Mouse (Mus musculus): ENCODE results near the gene Pde7b.

The Pde7b gene

DNA sequence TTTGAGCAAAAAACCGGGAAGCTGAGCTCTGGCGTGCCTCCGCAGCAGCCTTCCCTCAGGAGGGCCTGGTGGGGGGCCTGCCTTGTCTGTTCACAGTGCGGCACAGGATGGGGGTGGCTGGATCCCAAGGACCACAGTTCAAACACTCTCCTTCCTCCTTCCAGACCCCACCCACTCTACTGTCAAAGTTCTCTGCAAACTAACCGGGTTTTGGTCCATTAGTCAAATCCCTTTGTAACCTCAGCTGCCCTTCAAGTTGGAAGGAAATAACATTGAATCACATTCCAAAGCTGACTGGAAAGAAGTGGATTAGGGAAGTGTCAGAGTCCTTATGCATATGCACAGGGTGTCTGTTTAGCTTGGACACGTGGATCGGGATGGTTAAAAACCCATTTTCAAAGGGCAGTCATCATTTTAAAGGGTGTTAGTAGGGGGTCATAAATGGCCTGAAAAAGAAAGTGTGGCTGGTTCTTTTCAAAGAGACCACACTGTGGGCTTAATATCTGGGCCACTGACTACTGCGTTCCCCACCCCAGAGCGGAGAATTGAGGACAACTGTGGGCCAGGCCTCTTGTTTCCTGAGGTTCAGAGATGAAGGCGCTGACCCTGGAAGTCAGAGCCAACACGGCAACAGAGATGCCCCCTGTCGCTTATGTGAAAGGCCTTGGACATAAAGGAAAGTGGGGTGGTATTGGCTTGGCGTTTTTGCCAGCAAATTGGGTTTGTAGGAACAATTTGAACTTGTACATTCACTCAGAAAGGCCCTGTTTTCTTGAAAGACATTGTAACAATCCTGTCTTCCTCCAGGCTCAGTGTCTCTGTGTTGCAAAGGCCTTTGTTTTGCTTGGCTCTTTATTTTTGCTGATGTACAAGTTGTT, 175.8 kb downstream of the Pde7b start:
- DNase-seq (ENCODE audit: low read depth, low spot score), result no peak

DNA sequence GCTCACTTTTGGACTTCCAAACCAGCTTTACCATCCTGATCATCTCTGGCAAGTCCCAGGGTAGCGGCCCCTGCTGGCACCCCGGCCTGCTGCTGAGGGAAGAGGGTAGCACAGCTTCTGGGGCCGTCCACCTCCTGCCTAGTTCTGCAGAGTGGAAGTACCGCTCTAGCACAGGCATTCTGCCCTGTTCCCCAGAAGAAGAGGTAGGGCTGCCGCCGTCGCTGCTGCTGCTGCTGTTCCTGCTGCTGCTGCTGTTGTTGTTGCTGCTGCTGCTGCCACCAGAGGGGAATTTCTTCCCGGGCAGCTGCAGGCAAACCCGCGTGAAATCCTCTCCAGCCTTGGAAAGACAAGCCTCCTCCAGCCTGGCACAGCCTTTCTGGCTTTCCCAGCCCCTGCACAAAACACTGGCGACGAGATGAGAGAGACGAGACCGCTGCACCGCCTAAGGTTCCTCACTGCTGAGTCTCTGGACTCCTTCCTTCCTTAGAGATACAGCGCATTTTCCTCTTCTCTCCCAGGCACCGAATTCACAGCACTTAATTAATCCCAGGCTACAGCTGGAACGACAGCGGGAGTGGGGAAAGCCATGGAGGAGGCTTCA, 176.8 kb downstream of the Pde7b start:
- DNase-seq (ENCODE audit: low read depth, low spot score), result no peak

DNA sequence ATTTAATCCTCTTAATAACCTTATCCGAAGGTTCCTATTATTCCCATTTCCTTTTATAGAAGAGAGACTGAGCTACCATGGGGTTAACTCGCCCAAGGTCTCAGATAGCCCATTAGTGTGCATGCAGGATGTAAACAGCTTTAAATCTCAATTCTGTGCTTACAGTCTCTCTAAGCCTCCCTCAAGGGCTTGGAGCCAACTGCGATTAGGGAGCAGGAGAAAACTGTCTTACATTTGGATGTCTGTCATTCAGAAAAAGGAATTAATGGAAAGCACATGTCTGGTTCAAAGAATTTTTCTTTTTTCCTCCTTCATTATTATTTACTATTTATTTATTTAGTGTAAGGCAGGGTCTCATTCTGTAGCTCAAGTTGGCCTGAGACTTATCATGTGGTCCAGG, 181.8 kb downstream of the Pde7b start:
- DNase-seq (ENCODE audit: low read depth, low spot score), result no peak

DNA sequence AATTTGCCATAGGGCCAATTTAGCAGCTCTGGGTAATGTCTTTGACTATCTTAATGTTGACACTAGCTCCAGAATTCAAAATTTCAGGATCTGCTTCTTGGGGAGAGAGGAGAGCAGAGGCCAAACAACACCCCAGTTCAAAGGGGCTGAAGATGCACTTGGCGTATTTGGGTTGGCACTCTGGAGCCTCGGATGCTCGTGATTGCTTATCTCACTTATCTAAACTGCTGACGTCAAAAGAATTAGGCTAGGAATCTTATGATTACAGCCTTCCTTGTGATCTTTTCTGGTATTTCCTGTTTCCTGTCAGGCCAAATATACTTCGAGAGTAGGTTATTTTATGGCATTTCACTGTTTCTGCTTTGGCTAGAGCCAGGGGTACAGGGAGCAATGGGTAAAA, 191.1 kb downstream of the Pde7b start:
- no peak for DNase-seq (ENCODE audit: low read depth, low spot score)

DNA sequence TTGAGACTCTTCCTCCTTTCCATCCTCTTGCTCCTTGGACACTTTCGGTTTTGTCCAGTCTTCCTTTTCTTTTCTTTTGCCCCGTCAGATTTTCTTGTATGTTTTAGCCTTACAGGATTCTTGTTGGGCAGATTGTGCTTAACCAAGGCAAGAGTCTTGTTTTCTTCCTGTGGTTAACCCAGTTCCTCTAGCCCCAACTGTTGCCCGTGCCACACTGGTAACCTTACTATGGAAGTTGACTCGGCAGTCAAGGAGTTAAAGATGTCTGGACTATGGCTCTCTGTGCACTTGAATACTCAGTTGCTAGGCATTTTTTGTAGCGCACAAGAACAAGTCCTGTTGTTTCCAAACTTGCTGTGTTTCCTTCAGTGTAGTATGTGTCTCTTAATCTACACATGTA, 193.0 kb downstream of the Pde7b start:
- DNase-seq (ENCODE audit: low read depth, low spot score), result no peak

DNA sequence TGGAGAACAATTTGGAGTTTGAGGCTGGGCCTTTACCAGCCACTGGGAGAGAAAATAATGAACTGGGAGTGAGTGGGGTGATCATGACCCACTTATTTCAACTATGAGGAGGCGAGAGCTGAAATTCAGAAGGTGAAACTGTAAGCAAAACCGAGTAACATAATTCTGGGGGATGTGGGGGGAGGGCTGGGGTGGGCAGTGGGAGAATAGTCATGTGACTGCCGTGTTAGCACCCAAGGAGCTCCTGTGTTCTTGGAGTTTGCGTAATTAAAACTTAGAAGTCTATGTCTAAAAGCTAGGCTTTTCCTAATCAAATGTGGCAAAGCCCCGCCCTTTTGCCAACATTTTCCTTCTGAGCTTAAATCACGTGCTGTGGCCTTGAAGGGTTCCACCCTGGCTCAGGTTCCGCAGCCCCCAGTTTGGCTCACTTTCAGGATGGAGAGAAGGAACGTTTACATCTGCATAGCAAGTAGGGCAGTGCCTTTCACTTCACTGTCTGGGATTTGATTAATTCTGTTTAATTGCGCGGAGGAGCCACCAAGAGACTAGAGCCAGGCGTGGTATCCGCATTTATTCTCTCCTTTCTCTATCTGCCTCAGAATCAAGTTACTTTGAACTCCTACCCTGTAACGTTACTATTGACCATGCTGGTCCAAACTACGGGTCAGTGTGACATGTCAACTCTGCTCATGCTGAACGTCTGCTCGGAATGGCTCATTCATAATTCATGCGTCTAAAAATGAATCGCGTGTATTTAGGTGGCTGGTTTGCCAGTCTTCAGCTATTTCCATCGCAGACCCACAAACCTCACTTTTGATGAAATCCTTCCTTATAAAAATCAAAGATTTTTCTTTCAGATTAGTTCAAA, 196.1 kb downstream of the Pde7b start:
- DNase-seq (ENCODE audit: low read depth, low spot score), result no peak

DNA sequence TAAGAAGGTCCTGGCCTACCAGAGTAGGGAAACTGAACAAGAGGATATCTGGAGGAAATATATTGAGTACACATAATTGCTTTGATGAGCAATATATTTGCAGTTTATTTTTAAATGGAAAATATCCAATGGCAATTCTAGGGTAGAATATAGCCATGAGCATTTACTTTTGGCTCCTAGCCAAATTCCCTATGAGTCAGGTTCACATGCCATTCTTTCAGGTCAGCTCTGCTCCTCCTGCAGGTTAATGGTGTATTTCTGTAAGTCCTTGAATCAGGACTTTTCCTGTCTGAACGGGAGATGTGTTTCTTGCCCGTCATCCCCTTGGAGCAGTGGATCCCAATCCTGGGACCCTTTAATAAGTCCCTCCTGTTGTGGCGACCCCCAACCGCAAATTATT, 197.1 kb downstream of the Pde7b start:
- DNase-seq (ENCODE audit: low read depth, low spot score), result no peak

DNA sequence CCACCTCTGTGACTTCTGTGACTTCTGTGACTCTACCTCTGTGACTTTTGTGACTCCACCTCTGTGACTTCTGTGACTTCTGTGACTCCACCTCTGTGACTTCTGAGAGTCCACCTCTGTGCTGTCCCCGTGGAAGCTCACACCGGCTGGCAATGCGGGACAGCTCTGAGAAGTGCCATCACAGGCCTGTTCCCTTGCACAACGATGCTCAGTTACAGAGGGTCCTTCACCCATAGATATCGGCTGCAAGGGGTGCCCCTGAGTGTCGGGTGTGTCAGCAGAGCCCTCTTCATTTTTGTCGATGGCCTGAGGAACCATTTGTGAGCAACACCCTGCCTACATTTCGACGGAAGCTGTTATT, 206.4 kb downstream of the Pde7b start:
- no peak for DNase-seq (ENCODE audit: low read depth, low spot score)

DNA sequence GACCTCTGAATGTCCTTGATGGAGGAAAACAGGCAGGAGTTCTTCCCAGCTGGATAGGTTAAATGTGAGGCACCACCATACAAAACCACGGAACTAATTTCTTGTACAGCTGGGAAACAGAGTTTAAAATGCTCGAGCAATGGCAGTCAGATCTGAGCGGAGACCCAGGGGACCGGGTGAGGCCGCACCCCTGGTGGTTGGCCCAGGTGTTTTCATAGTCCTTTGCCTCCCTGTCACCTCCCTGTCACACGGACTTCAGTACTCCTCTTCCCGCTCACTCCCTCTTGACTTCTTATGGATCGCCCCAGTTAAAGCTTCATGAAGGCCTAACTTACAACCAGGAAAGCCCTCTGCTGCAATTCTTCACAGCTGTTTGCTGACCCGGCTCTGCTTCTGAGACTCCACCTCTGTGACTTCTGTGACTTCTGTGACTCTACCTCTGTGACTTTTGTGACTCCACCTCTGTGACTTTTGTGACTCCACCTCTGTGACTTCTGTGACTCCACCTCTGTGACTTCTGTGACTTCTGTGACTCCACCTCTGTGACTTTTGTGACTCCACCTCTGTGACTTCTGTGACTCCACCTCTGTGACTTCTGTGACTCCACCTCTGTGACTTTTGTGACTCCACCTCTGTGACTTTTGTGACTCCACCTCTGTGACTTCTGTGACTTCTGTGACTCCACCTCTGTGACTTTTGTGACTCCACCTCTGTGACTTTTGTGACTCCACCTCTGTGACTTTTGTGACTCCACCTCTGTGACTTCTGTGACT, 206.9 kb downstream of the Pde7b start:
- DNase-seq (ENCODE audit: low read depth, low spot score), result peak; percentile 7

DNA sequence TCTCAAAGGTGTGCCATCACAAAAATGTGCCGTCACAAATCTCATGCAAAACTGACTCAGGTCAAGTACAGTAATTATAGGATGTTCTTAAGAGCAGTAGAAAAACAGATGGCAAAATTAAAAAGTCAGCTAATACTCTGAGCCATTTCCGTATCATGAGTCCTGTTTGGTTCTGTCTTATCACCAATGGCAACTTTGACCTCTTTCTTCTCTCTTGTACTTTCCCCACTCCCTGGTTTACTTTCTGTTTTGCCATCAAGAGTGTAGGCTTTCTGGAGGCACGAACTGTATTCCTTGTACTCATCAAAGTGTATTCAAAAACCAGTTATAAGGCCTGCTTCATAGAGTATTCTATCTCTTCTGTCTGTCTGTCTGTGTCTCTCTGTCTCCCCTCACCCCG, 211.0 kb downstream of the Pde7b start:
- DNase-seq (ENCODE audit: low read depth, low spot score), result no peak

DNA sequence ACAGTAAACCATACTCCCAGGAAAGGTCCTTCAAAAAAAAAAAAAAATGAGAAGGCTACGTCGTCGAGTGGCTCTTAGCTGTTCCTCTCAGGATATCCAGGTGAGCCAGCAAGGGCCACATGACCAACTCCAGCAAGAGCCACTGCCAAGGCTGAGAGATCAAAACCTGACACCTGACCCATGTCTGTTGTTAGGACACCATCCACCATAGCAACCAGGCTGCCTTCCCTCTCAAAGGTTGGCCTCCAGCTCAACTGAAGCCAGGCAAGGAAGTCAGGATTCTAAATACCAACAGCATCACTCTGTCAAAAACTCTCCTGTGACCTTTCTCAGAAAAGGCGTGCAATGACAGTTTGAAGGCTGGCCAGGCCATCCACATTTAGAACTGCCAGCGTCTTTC, 211.4 kb downstream of the Pde7b start:
- DNase-seq (ENCODE audit: low read depth, low spot score), result no peak

DNA sequence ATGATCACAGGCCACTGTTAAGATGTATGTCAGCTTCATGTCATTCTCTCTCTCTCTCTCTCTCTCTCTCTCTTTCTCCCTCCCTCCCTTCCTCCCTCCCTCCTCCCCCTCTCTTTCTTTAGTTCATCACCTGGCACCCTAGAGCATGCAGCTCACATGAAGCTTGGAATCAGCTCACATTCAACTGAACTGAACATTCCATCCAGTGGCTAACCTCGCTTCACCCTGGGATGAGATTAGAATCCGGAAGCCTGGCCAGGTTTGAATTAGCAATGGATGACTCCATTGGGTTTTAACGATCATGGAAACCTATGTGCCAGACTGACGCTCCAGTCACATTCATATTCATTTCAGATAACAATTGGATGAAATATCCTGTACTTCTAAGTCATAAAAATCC, 215.1 kb downstream of the Pde7b start:
- DNase-seq (ENCODE audit: low read depth, low spot score), result no peak

DNA sequence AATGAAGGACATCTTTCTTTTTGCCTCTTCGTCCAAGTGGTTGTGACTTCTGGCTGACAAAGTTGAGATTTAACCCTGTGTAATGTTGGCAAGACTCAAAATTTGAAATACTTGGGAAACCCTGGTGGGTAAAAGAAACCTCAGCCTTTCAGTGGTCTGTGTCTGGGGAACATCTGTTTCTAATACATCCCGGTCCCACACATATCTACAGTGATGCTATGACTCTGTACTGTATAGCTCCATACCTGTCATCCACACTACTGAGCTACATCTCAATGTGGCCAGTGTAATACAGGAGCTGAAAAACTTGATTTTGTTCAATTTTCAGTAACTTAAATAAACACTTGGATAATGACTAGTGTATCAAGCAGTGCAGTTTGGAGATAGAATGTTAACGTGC, 216.4 kb downstream of the Pde7b start:
- DNase-seq (ENCODE audit: low read depth, low spot score), result no peak

DNA sequence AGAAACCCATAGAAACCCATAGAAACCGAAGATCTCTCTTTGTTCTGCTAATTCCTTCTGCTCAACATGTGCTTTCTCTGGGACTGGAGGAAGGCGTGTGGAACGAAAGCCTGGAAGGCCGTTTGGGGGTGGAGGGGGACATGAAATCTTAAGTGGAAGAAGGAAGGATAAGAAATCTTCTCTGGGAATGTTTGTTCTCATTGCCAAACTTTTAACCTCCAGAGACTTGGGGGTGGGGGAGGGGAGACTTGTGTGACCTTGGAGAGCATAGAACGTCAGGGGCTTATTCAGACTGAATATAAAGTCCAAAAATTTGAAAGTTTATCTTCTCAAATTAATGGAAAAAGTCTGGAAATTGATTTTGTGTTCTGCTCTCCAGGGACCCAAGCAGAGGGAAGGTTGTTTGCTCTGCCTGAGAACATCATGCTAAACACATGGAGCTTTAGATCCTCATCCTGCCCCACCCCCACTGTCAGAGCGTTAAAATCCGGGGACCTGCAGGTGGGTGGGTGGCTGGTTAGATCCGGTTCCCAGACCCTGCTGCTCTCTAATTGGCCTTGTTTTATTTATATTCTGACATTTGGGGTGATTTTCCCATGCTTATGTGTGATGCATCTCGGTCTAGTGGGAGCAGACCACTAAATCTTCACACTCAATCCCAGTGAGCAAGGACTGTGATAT, 217.0 kb downstream of the Pde7b start:
- no peak for DNase-seq (ENCODE audit: low read depth, low spot score)

DNA sequence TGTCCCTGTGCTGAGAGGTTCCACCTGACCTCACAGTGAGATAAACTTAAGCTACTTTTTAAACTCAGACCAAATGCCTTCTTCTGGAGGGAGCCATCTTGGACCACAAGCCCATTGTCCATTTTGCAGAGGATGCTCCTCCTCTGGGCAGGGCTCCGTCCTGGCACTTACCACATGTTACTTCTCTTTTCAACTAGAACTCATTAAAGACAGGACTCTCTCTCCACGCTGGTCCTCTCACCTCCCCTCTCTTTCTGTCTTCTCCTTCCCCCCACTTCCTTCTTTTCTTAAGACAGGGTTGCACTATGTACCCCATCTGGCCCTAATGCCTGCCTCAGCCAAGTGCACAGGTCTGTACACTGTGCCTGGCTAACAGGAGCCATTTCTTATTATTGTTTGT, 217.8 kb downstream of the Pde7b start:
- no peak for DNase-seq (ENCODE audit: low read depth, low spot score)

DNA sequence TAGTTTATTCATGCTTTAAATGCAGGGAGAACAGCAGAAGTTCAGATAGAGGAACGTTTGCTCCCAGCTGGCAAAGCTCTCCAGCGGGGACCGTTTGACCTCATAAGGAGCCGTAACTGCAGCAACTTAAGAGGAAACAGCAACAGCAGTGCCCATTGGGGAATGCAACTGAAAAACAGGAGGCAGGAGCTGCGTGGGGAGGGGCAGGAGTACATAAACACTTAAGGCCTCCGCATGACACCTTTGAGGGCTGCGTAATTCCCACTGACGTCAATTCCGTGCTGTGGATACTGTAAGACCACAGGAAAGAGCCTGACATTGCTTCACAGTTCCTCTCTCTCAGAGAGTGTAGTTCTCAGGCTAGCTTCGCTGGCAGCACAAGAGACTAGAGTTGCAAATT, 219.4 kb downstream of the Pde7b start:
- DNase-seq (ENCODE audit: low read depth, low spot score), result no peak

DNA sequence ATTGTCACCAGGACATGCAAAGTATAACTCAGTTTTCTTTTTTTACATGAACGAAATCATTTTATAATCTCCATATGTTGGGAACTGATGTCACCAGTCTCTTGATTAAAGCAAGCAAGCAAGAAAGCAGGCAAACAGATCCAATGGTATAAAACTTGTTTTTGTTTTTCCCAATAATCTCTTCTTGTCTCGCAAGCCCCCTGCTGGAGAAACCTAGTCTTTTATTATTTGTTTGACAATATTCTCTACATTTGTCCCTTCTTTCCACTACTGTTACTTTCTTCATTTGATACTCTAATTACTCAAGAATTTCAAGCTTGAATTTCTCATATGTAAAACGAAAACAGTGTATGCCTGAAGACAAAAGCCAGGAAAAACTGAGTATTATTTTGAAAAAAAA, 220.1 kb downstream of the Pde7b start:
- no peak for DNase-seq (ENCODE audit: low read depth, low spot score)

DNA sequence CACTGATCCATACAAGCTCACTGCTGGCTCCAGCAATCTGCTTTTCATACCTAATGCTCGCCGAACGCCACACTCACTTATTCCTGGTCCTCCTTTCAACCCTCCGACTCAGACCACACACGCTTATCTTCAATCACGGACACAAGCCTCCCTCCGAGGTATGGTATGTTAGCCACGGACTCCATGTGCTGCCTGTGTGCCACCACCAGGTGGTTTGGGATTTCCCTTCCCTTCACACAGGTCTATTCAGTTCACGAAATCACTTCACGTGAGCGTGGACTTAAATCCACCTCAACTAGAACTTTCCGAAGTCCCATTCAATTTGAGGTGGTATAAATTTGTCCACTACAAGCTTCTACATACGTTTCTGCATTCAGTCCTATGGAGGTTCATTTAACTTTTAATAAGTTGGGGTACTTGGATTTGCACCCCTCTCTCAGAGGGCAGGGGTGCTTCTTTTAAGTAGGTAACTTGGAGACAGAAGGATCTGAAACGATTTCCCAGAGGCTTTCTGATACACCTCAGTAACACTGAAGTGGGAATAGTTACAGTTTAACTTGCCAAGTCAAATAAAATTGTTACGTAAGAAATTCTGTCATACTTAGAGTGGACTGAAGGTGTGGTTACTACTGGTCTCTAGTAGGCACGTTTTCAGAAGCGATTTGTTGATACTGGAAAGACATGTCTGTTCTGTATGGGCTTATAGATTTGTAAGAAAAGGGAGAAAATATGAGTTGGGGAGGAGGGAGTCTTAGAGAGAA, 221.4 kb downstream of the Pde7b start:
- DNase-seq (ENCODE audit: low read depth, low spot score), result no peak

DNA sequence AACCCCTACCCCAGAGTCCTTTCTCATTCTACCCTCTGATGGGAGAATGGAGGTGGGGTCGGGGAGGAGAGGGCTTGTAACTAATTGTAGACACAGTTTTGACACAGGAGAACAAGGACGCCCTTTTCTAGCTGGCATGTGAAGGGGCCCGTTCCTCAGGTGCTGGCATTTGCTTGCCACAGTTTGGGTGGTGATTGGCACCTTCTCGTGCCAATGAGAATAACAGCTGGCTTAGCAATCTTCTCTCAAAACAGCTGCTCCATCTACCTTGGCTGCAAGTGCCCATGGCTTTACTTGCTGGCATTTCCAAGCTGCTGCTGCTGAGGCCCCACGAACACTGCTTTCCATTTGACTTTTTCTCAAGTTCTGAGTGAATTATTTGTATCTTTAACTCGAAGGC, 223.7 kb downstream of the Pde7b start:
- DNase-seq (ENCODE audit: low read depth, low spot score), result no peak

DNA sequence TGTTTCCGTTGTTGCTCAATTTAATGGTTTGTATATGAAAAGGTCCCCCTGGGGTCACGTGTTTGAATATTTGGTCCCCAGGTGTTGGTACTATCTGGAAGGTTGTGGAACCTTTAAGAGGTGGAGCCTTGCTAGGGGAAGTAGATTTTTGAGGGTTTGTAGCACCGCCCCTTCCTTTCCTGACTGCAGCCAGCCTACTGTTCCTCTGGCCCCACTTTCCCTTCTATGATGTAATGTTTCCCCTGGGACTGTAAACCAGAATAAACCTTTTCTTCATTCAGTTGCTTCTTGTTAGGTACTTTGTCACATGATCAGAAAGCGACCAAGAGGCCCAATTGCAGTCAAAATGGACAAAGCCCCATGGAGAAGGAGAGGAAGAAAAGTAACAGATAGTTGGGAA, 229.8 kb downstream of the Pde7b start:
- DNase-seq (ENCODE audit: low read depth, low spot score), result no peak

Data from CD4-positive helper T cell, adult 2 months (primary cell).